Mouse (Mus musculus) neural tube, embryonic 10.5 days (tissue): Measurements from ENCODE around the gene Corin.

Experiments used
- DNase-seq: peaks from one replicate; pipeline ENCODE4 v3.0.0-alpha.2; 2017; ENCODE audit warnings: low spot score; ENCODE audit errors: extremely low spot score

Gene Corin

GRCm38 (mm10) chr5:72443007-72443406 is 61.3 kb downstream of the Corin start:
- DNase-seq: no peak

GRCm38 (mm10) chr5:72441181-72441580 is 63.1 kb downstream of the Corin start:
- no peak for DNase-seq

DNA sequence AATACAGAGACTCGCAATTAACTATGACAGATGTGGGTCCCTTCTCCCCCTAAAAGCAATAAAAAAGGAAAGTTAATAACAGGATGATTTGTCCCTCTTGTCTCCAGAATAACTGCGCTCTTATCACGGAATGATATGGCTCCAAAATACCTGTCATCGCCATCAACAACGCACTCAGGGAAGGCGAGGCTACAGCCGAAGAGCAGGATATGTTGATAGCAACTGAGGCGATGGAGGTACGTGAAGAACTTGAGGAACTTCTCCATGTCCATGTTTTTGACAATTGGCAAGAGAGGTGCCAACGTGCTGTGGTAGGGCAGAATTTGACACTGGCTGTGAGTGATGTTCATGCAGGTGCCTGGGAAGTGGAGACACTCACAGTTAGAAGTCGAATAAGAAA is 69.2 kb downstream of the Corin start:
- no peak for DNase-seq

GRCm38 (mm10) chr5:72431856-72432255 is 72.4 kb downstream of the Corin start:
- DNase-seq: no peak

DNA sequence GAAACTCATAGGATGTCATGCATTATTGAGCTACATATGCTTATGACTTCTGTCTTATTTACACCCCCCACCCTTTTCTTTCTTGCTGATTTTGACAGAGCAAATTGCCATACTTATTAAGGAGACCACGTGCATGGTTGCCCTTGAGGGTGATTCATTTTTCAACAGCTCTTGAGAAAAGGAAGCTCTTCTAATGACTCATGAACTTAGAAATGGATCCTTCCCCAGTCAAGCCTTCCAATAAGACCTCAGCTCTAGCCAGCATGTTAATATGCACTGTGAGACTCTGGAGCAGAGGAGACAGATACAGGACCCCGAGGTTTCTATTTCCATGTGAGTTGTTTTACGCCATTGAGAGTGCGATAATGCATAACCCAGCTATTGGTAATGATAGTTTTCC is 76.7 kb downstream of the Corin start:
- DNase-seq: no peak

GRCm38 (mm10) chr5:72425342-72426010 is 78.8 kb downstream of the Corin start:
- DNase-seq: no peak

DNA sequence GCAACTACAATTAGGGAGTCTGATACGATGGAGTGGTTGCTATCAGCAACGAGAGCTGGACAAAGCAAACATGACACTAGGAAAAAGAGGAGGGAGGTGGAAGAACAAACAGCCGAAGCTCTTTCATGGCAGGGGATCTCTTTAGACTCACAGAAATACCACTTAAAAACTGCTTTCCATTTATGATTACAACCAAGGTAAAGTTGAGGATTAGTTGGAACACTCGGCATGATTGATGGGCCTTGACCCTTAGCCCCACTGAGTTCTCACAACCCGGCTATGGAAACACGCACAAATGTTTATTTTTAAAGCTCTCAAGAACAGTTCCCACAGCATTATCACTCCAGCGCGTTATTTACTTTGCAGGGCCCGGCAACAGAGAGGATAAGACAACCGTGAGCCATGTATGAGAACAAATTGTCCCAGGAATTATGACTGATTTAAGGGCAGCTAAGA is 92.4 kb downstream of the Corin start:
- DNase-seq: peak; percentile 34

DNA sequence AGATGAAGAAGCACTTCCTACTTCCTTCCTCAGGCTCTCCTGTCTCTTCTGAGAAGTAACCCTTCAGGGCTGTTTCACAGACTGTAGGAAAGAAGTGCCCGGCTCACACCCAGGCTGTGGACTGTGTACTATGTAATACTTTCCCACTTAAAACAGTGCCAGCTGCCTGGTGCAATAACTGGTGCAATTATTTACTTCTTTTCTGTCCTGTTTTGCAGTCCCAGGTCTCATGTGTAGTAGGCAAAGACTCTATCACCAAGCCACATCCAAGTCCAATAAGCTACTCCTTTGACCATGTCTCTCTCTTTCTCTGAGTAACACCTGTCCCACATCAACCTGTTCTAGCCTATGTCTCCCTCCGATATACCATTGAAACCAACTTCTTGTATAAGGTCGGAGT is 93.4 kb downstream of the Corin start:
- no peak for DNase-seq

DNA sequence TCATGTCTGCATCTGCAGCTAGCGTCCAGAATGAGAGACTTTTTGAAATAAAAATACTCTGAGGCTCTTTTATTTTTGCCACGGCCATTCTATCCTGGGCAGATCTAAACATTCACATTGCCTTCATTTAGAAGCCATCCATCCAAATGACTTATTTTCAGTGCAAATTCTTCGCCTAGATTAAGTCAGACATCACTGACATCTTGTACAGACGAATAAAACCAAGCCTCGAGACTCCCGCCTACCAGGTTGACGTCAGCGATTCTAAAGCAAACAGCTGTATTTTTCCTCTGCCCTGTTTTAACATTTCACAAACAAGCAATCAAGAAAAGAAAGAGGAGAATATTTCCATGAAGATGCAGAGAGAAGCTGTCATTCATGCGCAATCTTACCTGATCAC is 100.9 kb downstream of the Corin start:
- no peak for DNase-seq

GRCm38 (mm10) chr5:72402913-72403312 is 101.4 kb downstream of the Corin start:
- no peak for DNase-seq

GRCm38 (mm10) chr5:72401778-72402177 is 102.5 kb downstream of the Corin start:
- DNase-seq: no peak

DNA sequence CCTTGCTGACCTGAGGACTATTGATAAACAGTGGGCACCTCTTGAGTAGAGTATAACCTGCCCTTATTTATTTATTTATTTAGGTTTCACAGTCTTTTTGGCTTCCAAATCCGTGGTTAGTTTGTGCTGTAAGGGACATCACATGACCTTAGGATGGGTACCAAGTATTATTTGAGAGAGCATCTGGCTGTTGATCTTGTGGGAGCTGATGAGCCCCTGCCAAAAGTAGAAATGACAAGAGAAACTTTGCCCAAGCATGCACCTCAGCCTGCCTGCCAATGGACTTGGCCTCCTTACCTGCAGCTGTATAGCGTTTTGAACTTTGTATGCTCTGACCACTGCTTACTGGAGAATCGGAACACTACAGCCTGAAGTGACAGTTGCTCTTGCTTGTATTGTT is 103.0 kb downstream of the Corin start:
- DNase-seq: no peak

- DNase-seq: no peak
Measured at GRCm38 (mm10) chr5:72382148-72382547, 122.1 kb downstream of the Corin start.

GRCm38 (mm10) chr5:72380616-72381015 is 123.7 kb downstream of the Corin start:
- DNase-seq: no peak

DNA sequence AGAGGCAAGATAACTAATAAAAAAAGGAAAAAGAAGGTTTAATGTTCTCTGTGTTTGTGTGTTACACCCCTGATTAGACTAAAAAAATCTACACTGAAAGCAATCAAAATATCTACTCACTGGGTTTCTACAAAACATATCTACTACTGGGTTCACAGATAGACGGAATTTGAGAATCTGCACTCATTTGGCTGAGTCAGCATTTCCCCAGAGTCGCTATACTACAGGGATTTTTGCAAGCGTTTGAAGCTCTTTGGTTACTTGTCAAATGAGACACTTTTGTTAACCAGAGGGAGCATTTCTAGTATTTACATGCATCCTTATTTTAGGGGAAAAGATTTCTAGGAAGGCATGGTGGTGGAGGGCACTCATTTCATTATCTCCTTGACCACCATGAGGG is 136.3 kb downstream of the Corin start:
- DNase-seq: no peak

- DNase-seq: no peak
Measured at GRCm38 (mm10) chr5:72365801-72366200, 138.5 kb downstream of the Corin start.

DNA sequence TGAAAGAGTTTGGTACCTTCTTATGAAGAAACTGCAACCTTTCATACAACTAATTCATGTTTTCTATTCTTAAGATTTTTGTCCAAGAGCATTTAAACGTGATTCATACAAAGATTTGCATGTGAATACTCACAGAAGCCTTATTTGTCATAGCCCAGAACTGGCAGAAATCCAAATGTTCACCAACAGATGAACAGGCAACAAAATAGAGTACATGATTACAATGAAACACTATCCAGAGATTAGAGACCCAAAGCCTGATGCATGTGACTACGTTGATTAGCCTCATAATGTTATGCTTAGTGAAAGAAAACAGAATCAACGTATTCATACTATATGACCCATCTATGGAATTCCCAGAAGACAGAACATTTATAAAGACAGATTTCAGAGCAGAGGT is 140.4 kb downstream of the Corin start:
- DNase-seq: no peak

DNA sequence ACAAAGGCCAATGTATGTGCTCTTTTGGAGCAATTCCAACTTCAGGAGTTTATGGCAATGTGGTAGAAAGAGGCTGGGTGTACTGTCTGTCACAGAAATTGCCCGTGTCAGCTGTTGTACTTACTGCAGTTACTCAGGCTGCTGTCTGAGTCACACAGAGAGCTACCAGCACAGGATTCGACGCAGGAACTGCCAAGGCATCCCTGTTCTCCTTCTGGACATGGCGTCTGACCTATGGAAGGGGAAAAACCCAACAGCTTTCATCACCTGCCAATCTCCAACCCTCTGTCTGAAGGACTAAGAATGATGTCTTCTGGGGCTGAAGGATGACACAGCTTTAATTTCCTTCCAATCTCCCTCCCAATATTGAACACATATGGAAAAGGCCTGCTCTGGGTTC is 150.5 kb downstream of the Corin start:
- DNase-seq: no peak

DNA sequence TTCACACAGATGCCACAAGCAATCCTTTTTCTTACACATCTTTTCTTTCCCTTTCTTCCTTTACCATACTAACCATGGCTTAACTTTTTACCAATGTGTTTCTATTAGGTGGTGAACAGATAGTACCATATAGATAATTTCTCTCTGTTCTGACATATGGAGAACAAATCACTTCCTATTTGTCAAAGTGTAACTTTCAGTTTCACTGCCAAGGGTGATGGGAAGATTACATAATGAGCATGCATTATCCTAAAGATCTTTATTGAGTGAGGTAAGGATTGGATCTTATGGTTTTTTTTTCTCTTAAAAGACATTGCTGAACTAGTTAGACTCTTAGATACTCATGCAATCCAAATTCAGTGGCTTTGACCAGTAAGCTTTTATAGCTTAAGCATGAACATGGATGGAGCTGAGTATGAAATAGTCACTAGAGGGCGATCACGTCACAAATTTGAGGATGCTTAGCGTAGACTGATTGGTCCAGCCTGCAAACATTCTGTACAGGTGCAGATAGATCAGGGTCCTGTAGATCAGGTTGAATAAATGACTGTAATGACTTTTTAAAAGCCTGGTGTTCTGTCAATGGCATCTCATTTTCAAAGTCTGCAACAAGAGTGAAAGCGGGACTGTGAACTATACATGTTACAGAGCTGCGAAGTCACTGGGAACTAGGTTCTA is 154.1 kb downstream of the Corin start:
- no peak for DNase-seq

GRCm38 (mm10) chr5:72348591-72348990 is 155.7 kb downstream of the Corin start:
- no peak for DNase-seq

DNA sequence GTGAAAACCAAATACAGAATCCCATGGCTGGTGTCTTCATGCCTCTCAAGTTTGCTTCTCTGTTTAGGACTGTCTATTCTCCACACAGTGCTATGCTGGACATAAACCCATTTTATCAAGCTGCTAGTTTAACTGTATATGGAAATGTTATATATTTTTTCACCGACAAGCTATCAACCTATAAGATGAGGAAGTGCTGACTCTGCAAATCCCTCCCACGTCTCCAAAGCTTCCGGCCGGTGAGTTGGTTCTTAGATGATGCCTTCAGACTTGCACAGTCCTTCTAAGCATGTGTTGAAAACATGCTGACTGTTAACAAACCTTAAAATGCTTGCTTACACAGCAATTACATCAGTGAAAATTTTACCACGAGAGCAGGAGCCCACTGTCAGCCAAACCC is 168.4 kb downstream of the Corin start:
- DNase-seq: no peak

DNA sequence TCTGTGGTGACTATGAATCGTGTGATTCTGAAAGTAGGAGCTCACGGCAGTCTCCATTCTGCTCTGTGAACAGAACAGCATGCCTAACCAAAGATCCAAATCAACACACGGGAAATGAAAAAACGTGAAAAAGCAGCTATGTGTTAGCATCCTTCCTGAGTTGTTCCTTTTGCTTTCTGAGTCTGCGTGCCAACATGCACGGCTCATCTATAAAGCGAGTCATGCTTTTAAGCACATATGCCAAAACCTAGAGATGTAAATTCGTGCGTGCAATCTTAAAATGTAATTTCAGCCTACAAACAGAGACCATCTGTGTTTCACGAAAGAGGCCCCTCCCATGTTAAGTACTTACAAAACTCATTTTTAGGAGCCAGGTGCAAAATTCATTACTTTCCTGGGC is 171.4 kb downstream of the Corin start:
- no peak for DNase-seq

- DNase-seq: no peak
Measured at GRCm38 (mm10) chr5:72331217-72331616, 173.1 kb downstream of the Corin start.
